Mouse (Mus musculus): ENCODE data around the gene Cyp3a25. TPM values are rescaled to one million over a fixed set of nuclear protein-coding genes. Genes with fewer than 3 reads are reported as not detected.
"Not testable (repeated sequence)": the region's sequence is repeated elsewhere in the genome, so short reads cannot be mapped to it uniquely, and the experiment has no call there.

The Cyp3a25 gene
- polyA plus RNA-seq (2015; fragmentation: Nextera tagmentation; extraction: Ambion mirVana) = not detected in 2 replicates

DNA sequence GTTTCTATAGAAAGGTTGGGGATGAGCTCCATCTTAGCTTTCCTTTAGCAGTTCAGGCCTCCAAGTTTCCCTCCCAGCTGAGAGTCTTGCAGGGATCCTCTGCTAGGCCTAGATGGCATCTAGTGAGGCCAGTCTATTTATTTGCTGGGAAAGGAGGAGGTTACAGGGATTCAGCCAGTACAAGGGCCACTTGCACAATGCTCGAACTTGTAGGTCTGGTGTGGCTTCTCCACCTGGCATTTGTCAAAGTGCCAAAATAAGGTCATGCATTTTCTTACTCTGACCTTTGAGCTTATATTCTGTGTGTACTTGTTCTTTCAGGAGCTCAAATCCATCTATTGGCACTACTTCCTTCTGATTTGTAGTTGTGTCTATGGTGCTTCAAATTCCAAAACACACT, at the start of gene Cyp3a25:
TSS of gene Cyp3a25 (minus strand) at position 110 of the 400 bp plus-strand sequence.
- H3K4me3 ChIP-seq; H3K27me3 ChIP-seq; H3K27ac ChIP-seq; H3K36me3 ChIP-seq; H3K4me2 ChIP-seq; H3K9ac ChIP-seq; ATAC-seq (ENCODE audit: insufficient number of reproducible peaks, low FRiP score, low TSS enrichment, low read depth); H3K4me1 ChIP-seq; H3K9me3 ChIP-seq: not testable (repeated sequence)
- WGBS = 70% methylated on average over 1 of the region's 1 CpGs

GRCm38 (mm10) chr5:146021136-146021535, 11.7 kb upstream of the Cyp3a25 start:
- no peak overlapping the region for H3K4me2 ChIP-seq
- WGBS = 44% methylated on average over 4 of the region's 4 CpGs
- 0 out of 2 replicates have a peak, but pooled peaks cover under 1% of the 10 kb centered on the region for H3K9me3 ChIP-seq
- H3K9ac ChIP-seq = no peak overlapping the region
- H3K36me3 ChIP-seq = no peaks in the 10 kb centered on the region
- no peak for ATAC-seq (ENCODE audit: insufficient number of reproducible peaks, low FRiP score, low TSS enrichment, low read depth)
- H3K27me3 ChIP-seq = no peaks in the 10 kb centered on the region
- no peak overlapping the region for H3K27ac ChIP-seq
- no peaks in the 10 kb centered on the region for H3K4me1 ChIP-seq
- H3K4me3 ChIP-seq = no peak overlapping the region

- Histone ChIP-seq H3K36me3 (no peaks in the 10 kb centered on the region), H3K4me2 (no peak overlapping the region), H3K4me1 (no peaks in the 10 kb centered on the region), H3K27me3 (no peaks in the 10 kb centered on the region), H3K9me3 (peaks cover 10% of the 10 kb centered on the region; the same call in 1 of the 2 replicates), H3K27ac (no peak overlapping the region), H3K9ac (no peak overlapping the region), H3K4me3 (no peak overlapping the region)
- 73% methylated on average over 5 of the region's 5 CpGs for WGBS
- ATAC-seq (ENCODE audit: insufficient number of reproducible peaks, low FRiP score, low TSS enrichment, low read depth) = no peak
Observed at GRCm38 (mm10) chr5:146018275-146018674, 8.9 kb upstream of the Cyp3a25 start.

DNA sequence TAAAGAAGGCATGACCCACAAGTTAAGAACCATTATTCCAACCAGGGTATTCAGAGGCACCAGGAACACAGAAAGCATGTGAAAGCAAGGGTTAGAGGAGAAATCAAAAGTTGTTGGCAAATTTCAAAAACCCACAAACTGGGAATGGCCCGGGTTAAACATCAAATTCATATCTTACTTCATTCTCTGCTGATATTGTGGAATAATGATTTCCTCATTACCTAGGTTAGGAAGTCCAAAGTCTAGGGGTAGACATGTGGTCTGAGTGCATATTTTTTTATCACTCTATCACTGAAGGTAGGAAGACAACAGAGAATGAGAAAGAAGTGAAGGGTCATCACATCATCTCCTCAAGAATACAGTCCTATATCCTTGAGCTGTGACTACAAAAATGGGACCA, 1.8 kb upstream of the Cyp3a25 start:
- Histone ChIP-seq H3K9me3 (peaks cover 10% of the 10 kb centered on the region; the same call in 1 of the 2 replicates), H3K36me3 (no peaks in the 10 kb centered on the region), H3K27me3 (no peaks in the 10 kb centered on the region), H3K4me2 (no peak overlapping the region), H3K27ac (no peak overlapping the region), H3K9ac (no peak overlapping the region), H3K4me3 (no peak overlapping the region), H3K4me1 (no peaks in the 10 kb centered on the region)
- no peak for ATAC-seq (ENCODE audit: insufficient number of reproducible peaks, low FRiP score, low TSS enrichment, low read depth)
- 73% methylated on average over 1 of the region's 1 CpGs for WGBS

DNA sequence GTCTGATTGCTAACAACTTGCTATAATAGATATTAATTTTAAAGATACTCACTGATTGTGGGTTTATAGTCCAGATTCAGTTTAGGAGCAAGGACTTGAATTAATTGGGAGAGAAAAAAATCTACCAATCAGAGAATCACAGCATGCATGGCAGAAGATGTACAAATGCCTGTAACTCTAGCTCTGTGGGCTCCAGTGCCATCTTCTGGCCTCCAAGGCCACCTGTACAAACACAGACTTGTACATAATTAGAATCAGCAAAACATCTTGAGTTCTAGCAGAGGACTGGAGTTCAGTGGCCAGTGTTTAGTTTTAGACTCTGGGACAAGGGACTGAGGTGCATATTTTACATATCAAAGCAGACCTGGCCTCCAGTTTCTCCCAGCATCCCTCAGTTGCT, 42.3 kb downstream of the Cyp3a25 start:
- no peak overlapping the region for H3K4me2 ChIP-seq
- no peaks in the 10 kb centered on the region for H3K27me3 ChIP-seq
- no peak for ATAC-seq (ENCODE audit: insufficient number of reproducible peaks, low FRiP score, low TSS enrichment, low read depth)
- no peaks in the 10 kb centered on the region for H3K36me3 ChIP-seq
- no peak overlapping the region for H3K27ac ChIP-seq
- H3K4me1 ChIP-seq = no peaks in the 10 kb centered on the region
- no peak overlapping the region for H3K9ac ChIP-seq
- no peak overlapping the region for H3K4me3 ChIP-seq
- 0 out of 2 replicates have a peak, but pooled peaks cover 3% of the 10 kb centered on the region for H3K9me3 ChIP-seq

Other genes with a start within 250 kb of the Cyp3a25 start
- not detected in 2 replicates for gene Cyp3a44, start 203.7 kb downstream of the Cyp3a25 start, polyA plus RNA-seq (2015; fragmentation: Nextera tagmentation; extraction: Ambion mirVana)
- 0.10 TPM in 1 of 2 replicates, not detected in the other for gene Cyp3a11, start 129.7 kb downstream of the Cyp3a25 start, polyA plus RNA-seq (2015; fragmentation: Nextera tagmentation; extraction: Ambion mirVana)
- not detected in 2 replicates for gene Cyp3a59, start 69.6 kb upstream of the Cyp3a25 start, polyA plus RNA-seq (2015; fragmentation: Nextera tagmentation; extraction: Ambion mirVana)
- not detected in 2 replicates for gene Gm5565, start 150.9 kb upstream of the Cyp3a25 start, polyA plus RNA-seq (2015; fragmentation: Nextera tagmentation; extraction: Ambion mirVana)
- not detected in 2 replicates for gene Gm6309, start 161.1 kb upstream of the Cyp3a25 start, polyA plus RNA-seq (2015; fragmentation: Nextera tagmentation; extraction: Ambion mirVana)
- not detected in 2 replicates for gene 1700001J03Rik, start 175.7 kb upstream of the Cyp3a25 start, polyA plus RNA-seq (2015; fragmentation: Nextera tagmentation; extraction: Ambion mirVana)
- gene Rnf6, start 211.9 kb upstream of the Cyp3a25 start, polyA plus RNA-seq (2015; fragmentation: Nextera tagmentation; extraction: Ambion mirVana) = 49.2 and 54.0 TPM in 2 replicates
- 13.1 and 14.4 TPM in 2 replicates for gene Cdk8, start 221.6 kb upstream of the Cyp3a25 start, polyA plus RNA-seq (2015; fragmentation: Nextera tagmentation; extraction: Ambion mirVana)

Measured in limb, embryonic 15.5 days (tissue).